Mouse (Mus musculus) liver, adult 2 months (tissue): ENCODE measurements around the gene Trim67. TPM values are rescaled to one million over a fixed set of nuclear protein-coding genes. Genes with fewer than 3 reads are reported as not detected.

Experiments
- DNase-seq: peaks from one replicate; pipeline ENCODE4 v3.0.0-alpha.2; 2011; ENCODE audit warnings: low read depth, low spot score; ENCODE audit errors: extremely low read depth
- H3K27ac ChIP-seq: fragments of 200-500 bp; replicated peaks from 2 replicates; pipeline ENCODE4 v1.5.1; 2012; ENCODE audit warnings: low read depth, mild to moderate bottlenecking, control low read depth, inconsistent platforms, low read length; ENCODE audit not compliant: insufficient read depth
- H3K27me3 ChIP-seq: fragments of 200-500 bp; 2 replicates; pipeline ENCODE4 v1.6.1; 2012; ENCODE audit warnings: mild to moderate bottlenecking, moderate library complexity, low read length, inconsistent platforms; ENCODE audit not compliant: control insufficient read depth, insufficient read depth
- H3K36me3 ChIP-seq: fragments of 200-500 bp; 2 replicates; pipeline ENCODE4 v1.6.1; 2012; ENCODE audit warnings: low read length, inconsistent platforms; ENCODE audit not compliant: control insufficient read depth, insufficient read depth
- H3K4me1 ChIP-seq: fragments of 200-500 bp; 2 replicates; pipeline ENCODE4 v1.6.1; 2011; ENCODE audit warnings: low read length; ENCODE audit not compliant: control insufficient read depth, insufficient read depth
- H3K4me3 ChIP-seq: fragments of 200-500 bp; 2 replicates; pipeline ENCODE4 v1.5.1; 2011; ENCODE audit warnings: low read depth, mild to moderate bottlenecking, control low read depth, low read length, moderate library complexity; ENCODE audit not compliant: insufficient read depth
- H3K79me2 ChIP-seq: fragments of 200-500 bp; 2 replicates; pipeline ENCODE4 v1.6.1; 2012; ENCODE audit warnings: inconsistent platforms, mild to moderate bottlenecking, low read length, moderate library complexity; ENCODE audit not compliant: control insufficient read depth, insufficient read depth
- H3K9ac ChIP-seq: fragments of 200-500 bp; 2 replicates; pipeline ENCODE4 v1.6.1; 2012; ENCODE audit warnings: low read depth, mild to moderate bottlenecking, control low read depth, inconsistent platforms, low read length
- CTCF ChIP-seq: fragments of 200-500 bp; IDR thresholded peaks from 2 replicates; pipeline ENCODE4 v1.5.1; 2011; ENCODE audit warnings: low read depth, low read length, control low read depth
- POLR2A ChIP-seq: fragments of 200-500 bp; IDR thresholded peaks from 2 replicates; pipeline ENCODE4 v1.6.1; 2011; ENCODE audit warnings: low read length, control low read depth; ENCODE audit not compliant: insufficient read depth; ENCODE audit errors: extremely low read depth
- WGBS: fragments of 180-500 bp; shearing (Covaris S2); methylation state at CpG from one replicate; pipeline ENCODE4 v1.1.7; 2018; 5-methylcytosine and 5-hydroxymethylcytosine counted together
- polyA plus RNA-seq: library from polyadenylated mRNA; depleted of rRNA; stranded (reverse); fragments of >200 nt; gene quantifications from 2 replicates; pipeline ENCODE4 v1.2.3, GENCODE M21; 2012
- total RNA-seq: library from RNA; depleted of rRNA; stranded (reverse); fragments of >200 nt; gene quantifications from 2 replicates; pipeline ENCODE4 v1.2.3, GENCODE M21; 2014

Gene Trim67
- total and polyA plus RNA-seq, 2 experiments, result not detected

DNA sequence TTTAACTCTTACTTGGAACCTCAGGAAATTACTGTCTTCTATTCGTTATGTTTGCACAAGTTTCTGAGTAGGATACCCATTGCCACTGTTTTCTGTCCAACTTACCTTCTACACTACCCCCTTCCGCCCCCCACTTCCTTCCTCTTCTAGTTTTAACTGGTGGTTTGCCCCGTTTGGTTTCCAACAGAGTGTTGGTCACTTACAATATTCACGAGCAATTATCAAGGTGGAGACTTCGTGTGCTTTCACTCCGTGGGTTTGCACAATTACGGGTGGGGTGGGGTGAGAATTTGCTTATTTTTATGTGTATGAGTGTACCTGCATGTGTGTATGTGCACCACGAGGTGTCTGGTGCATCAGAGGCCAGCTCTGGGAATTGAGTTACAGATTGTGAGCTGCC is 70.8 kb downstream of the Trim67 start:
- TF ChIP-seq CTCF (no peak), POLR2A (no peak)
- H3K9ac ChIP-seq, result peak overlapping the region; percentile 26
- DNase-seq, result peak; percentile 34
- H3K4me1 ChIP-seq, result peaks cover 6% of the 10 kb centered on the region
- H3K4me3 ChIP-seq, result peak overlapping the region; percentile 94
- 7% methylated on average over 8 of the region's 8 CpGs for WGBS
- H3K27me3 ChIP-seq, result no peaks in the 10 kb centered on the region
- H3K36me3 ChIP-seq, result peaks cover 13% of the 10 kb centered on the region
- peaks cover 42% of the 10 kb centered on the region for H3K79me2 ChIP-seq
- no peak overlapping the region for H3K27ac ChIP-seq

DNA sequence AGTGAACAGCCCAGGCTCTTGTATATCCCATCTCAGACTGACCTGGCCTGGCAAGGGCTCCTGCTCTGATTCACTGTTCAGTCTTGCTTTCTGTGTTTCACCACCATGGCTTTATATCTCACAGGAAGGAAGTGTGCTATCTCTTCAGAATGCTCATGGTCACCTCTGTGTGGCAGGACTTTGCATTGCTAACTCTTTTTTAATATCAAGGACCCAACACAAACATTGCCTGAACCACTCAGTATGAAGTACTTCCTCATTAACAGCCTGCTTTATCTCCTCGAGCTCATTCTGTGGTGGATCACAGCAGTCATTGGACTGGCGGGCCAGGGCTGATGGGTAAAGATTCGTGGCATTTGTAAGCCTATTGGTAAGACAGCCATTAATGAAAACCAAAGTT is 73.8 kb downstream of the Trim67 start:
- Histone ChIP-seq H3K79me2 (peaks cover 43% of the 10 kb centered on the region), H3K4me3 (no peak overlapping the region), H3K27ac (no peak overlapping the region), H3K9ac (no peak overlapping the region), H3K36me3 (peaks cover 3% of the 10 kb centered on the region; the same call in 1 of the 2 replicates), H3K4me1 (peaks cover 6% of the 10 kb centered on the region), H3K27me3 (no peaks in the 10 kb centered on the region)
- DNase-seq, result no peak
- TF ChIP-seq POLR2A, result no peak
- TF ChIP-seq CTCF, result no peak
- 68% methylated on average over 3 of the region's 3 CpGs for WGBS

DNA sequence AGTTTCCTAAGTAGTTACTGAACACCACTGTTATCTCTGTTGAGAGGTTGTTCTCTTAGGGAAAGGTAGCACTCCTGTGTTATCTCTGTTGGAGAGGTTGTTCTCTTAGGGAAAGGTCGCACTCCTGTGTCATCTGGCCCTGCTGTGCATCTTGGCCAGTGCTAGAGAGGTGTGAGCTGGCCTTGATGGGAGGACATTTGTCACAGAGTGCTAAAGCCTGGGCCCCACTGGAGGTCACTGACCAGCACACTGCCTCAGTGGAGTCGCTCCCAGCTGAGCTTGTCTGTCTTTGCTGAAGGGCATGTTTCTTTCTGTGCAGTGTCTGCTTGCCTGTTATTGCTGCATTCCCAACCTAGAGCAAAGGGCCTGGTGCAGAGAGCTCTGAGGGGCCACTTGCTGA is 74.2 kb downstream of the Trim67 start:
- Histone ChIP-seq H3K36me3 (peaks cover 3% of the 10 kb centered on the region; the same call in 1 of the 2 replicates), H3K27me3 (no peaks in the 10 kb centered on the region), H3K27ac (no peak overlapping the region), H3K9ac (no peak overlapping the region), H3K4me3 (no peak overlapping the region), H3K4me1 (peaks cover 6% of the 10 kb centered on the region), H3K79me2 (peaks cover 43% of the 10 kb centered on the region)
- TF ChIP-seq POLR2A, result no peak
- TF ChIP-seq CTCF, result no peak
- WGBS, result 79% methylated on average over 2 of the region's 2 CpGs
- no peak for DNase-seq

DNA sequence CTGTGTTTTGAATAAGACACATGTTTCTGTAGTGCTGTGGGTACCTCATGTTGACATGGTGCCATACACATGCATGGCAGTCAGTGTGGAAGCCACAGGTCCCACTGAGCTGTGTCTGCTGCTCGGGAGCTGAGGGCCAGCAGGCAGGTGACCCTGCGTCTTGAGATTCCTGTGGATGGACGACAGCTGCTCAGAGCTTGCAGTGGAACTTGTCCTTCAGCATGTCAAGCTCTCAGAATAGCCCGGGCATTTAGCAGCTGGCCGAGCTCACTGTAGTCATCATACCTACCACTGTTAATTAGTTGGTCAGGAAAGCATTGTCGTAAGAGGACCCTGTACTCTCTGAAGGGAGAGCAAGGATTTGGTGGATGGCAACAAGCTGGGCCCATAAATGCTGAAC is 76.8 kb downstream of the Trim67 start:
- Histone ChIP-seq H3K4me1 (no peaks in the 10 kb centered on the region), H3K4me3 (no peak overlapping the region), H3K9ac (no peak overlapping the region), H3K27ac (no peak overlapping the region), H3K79me2 (peaks cover 36% of the 10 kb centered on the region), H3K27me3 (no peaks in the 10 kb centered on the region), H3K36me3 (peaks cover 15% of the 10 kb centered on the region; the same call in 1 of the 2 replicates)
- TF ChIP-seq POLR2A (no peak), CTCF (no peak)
- no peak for DNase-seq
- WGBS, result 94% methylated on average over 6 of the region's 6 CpGs

DNA sequence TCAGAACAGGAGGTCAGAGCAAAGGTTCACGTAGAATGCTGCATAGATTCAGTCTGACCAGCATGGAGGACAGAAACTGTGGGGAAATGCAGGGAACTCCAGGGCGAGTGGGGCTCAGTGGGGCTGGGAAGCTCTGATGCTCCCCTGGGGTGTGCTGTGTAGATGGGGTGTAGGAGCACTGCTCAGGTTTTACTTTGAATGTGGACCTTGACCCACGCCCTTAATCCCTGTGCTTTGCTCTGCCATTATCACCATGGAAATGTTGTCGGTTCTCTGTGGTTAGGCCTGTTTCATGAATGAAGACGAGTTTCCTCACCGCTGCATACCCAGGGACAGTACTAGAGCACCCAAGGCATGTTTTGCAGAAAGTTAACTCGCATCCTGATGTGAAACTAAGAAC is 78.6 kb downstream of the Trim67 start:
- peaks cover 24% of the 10 kb centered on the region; the same call in 1 of the 2 replicates for H3K36me3 ChIP-seq
- WGBS, result 85% methylated on average over 7 of the region's 7 CpGs
- H3K4me3 ChIP-seq, result no peak overlapping the region
- peaks cover 22% of the 10 kb centered on the region for H3K79me2 ChIP-seq
- no peaks in the 10 kb centered on the region for H3K27me3 ChIP-seq
- no peak overlapping the region for H3K27ac ChIP-seq
- H3K9ac ChIP-seq, result no peak overlapping the region
- TF ChIP-seq POLR2A (no peak), CTCF (no peak)
- DNase-seq, result no peak
- H3K4me1 ChIP-seq, result no peaks in the 10 kb centered on the region

DNA sequence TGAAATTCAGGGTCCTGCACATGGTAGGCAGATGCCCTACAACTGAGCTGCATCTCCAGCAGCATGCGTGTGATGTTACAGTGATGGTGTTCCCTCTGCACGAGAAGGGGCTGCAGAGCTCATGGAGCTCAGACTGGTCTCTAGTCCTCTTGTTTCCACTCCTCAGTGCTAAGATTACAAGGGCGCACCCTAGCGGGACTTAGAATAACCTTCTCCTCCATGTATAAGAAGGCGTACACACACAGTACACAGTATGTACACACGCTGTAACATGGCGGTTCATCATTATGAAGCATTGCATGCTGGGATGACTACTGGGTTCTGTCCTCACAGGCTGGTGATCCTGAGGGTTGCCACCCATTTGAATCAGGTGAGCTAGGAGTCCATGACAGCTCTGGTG is 79.2 kb downstream of the Trim67 start:
- peaks cover 28% of the 10 kb centered on the region; the same call in 1 of the 2 replicates for H3K36me3 ChIP-seq
- WGBS, result 97% methylated on average over 7 of the region's 7 CpGs
- H3K27ac ChIP-seq, result no peak overlapping the region
- H3K4me1 ChIP-seq, result no peaks in the 10 kb centered on the region
- no peak overlapping the region for H3K4me3 ChIP-seq
- peaks cover 21% of the 10 kb centered on the region for H3K79me2 ChIP-seq
- no peak for DNase-seq
- no peak overlapping the region for H3K9ac ChIP-seq
- TF ChIP-seq CTCF (no peak), POLR2A (no peak)
- no peaks in the 10 kb centered on the region for H3K27me3 ChIP-seq
